Comparison of ENCODE assay signal across 7 mouse cellular contexts in genomic region chr5:119671124-119671801, GRCm38 (mm10). TPM values are rescaled to one million over a fixed set of nuclear protein-coding genes. Genes with fewer than 3 reads are reported as not detected.
DNase-seq lines count a peak whose midpoint lies in the region; ATAC-seq and TF ChIP-seq lines count a peak whose summit lies in the region.

No protein-coding gene starts in this region.

- WGBS in kidney, postnatal 0 days, result under 1% methylated on average over 40 of the region's 40 CpGs
- under 1% methylated on average over 40 of the region's 40 CpGs for WGBS in midbrain, embryonic 16.5 days

- H3K4me3 ChIP-seq in C2C12 (ENCODE audit: insufficient read depth, poor library complexity, severe bottlenecking), result peak overlapping the region; percentile 53
- peak overlapping the region; percentile 65 for H3K4me3 ChIP-seq in kidney, postnatal 0 days (replicated peaks; ENCODE audit: low read depth, low read length)
- peak overlapping the region; percentile 24 for H3K4me3 ChIP-seq in midbrain, embryonic 16.5 days (ENCODE audit: low read depth, low read length)

- H3K4me1 ChIP-seq in kidney, postnatal 0 days (replicated peaks; ENCODE audit: insufficient read depth, low read length), result no peaks in the 10 kb centered on the region
- peaks cover 8% of the 10 kb centered on the region; the same call in 1 of the 2 replicates for H3K4me1 ChIP-seq in midbrain, embryonic 16.5 days (ENCODE audit: control insufficient read depth, insufficient read depth, low read length)

- H3K27ac ChIP-seq in kidney, postnatal 0 days, result peak overlapping the region; percentile 91
- H3K27ac ChIP-seq in midbrain, embryonic 16.5 days (ENCODE audit: low read length), result no peak overlapping the region

- DNase-seq in NIH3T3 (ENCODE audit: low read depth), result peak; percentile 81
- DNase-seq in forelimb bud, embryonic 11.5 days (ENCODE audit: low read depth, low spot score), result peak; percentile 63
- peak; percentile 66 for DNase-seq in kidney, postnatal 0 days (ENCODE audit: low spot score)
- DNase-seq in spleen, postnatal 14 days (ENCODE audit: low spot score in 2 of 2), result no peak
- DNase-seq in natural killer cell, adult 2 months (ENCODE audit: low spot score in 2 of 2), result no peak

- H3K4me2 ChIP-seq in kidney, postnatal 0 days (ENCODE audit: low read length), result peak overlapping the region; percentile 71
- peak overlapping the region; percentile 48 for H3K4me2 ChIP-seq in midbrain, embryonic 16.5 days (ENCODE audit: low read length)

- no peaks in the 10 kb centered on the region for H3K9me3 ChIP-seq in kidney, postnatal 0 days (replicated peaks; ENCODE audit: low read length)
- no peaks in the 10 kb centered on the region for H3K9me3 ChIP-seq in midbrain, embryonic 16.5 days (replicated peaks; ENCODE audit: control insufficient read depth, low read length, poor library complexity, severe bottlenecking)

- H3K9ac ChIP-seq in kidney, postnatal 0 days (ENCODE audit: low read depth, low read length), result peak overlapping the region; percentile 79
- H3K9ac ChIP-seq in midbrain, embryonic 16.5 days (ENCODE audit: low read depth, low read length), result no peak overlapping the region

- H3K36me3 ChIP-seq in C2C12 (ENCODE audit: control insufficient read depth, insufficient read depth), result peaks cover under 1% of the 10 kb centered on the region
- 0 out of 2 replicates have a peak, but pooled peaks cover 1% of the 10 kb centered on the region for H3K36me3 ChIP-seq in kidney, postnatal 0 days (ENCODE audit: insufficient read depth, low read length)
- H3K36me3 ChIP-seq in midbrain, embryonic 16.5 days (ENCODE audit: control insufficient read depth, insufficient read depth, low read length), result no peaks in the 10 kb centered on the region

- no peak for ATAC-seq in kidney, postnatal 0 days (replicated peaks; ENCODE audit: low FRiP score, low read depth)
- ATAC-seq in midbrain, embryonic 16.5 days, result no peak

- H3K79me3 ChIP-seq in C2C12 (ENCODE audit: low read depth), result peaks cover 27% of the 10 kb centered on the region

- H3K79me2 ChIP-seq in C2C12 (ENCODE audit: control insufficient read depth, insufficient read depth), result peaks cover 41% of the 10 kb centered on the region

- no peak for TF ChIP-seq CTCF in C2C12 (IDR thresholded peaks at IDR 0.05; ENCODE audit: control insufficient read depth, insufficient read depth, insufficient read length)
- no peak for TF ChIP-seq CTCF in kidney, postnatal 0 days (IDR thresholded peaks at IDR 0.05; ENCODE audit: low read depth)

- peak overlapping the region; percentile 72 for H3ac ChIP-seq in C2C12 (ENCODE audit: control insufficient read depth, insufficient read length, low read depth)

- no peaks in the 10 kb centered on the region for H3K27me3 ChIP-seq in C2C12 (ENCODE audit: control insufficient read depth, insufficient read depth, insufficient read length)
- peaks cover 51% of the 10 kb centered on the region for H3K27me3 ChIP-seq in kidney, postnatal 0 days (ENCODE audit: insufficient read depth, low read length)
- peaks cover 67% of the 10 kb centered on the region for H3K27me3 ChIP-seq in midbrain, embryonic 16.5 days (ENCODE audit: control insufficient read depth, insufficient read depth, low read depth, low read length)

TF ChIP-seq in C2C12, 6 proteins besides CTCF, POLR2A, EP300 and RAD21:
- TF ChIP-seq USF1 (IDR thresholded peaks at IDR 0.05; ENCODE audit: low read depth) (no peak), MYOG (IDR thresholded peaks at IDR 0.05; ENCODE audit: control insufficient read depth, extremely low read depth, insufficient read length) (no peak), MAX (IDR thresholded peaks at IDR 0.05) (no peak), CEBPB (IDR thresholded peaks at IDR 0.05; ENCODE audit: low read depth) (no peak), MYOD1 (IDR thresholded peaks at IDR 0.05; ENCODE audit: control insufficient read depth, insufficient read length, low read depth) (no peak), FOSL1 (IDR thresholded peaks at IDR 0.05; ENCODE audit: insufficient read depth, low read length, poor library complexity, severe bottlenecking) (no peak)

RNA-seq across cellular contexts. Expression of gene Tbx3, which starts 0.8 kb away (rescaled TPM):
- 4.5 TPM for polyA plus RNA-seq in C2C12 (2012; fragmentation: generic; extraction: Trizol)
- 32.9 and 36.8 TPM in 2 replicates for polyA plus RNA-seq in kidney, postnatal 0 days (2015; fragmentation: Nextera tagmentation; extraction: Ambion mirVana)
- polyA plus RNA-seq in midbrain, embryonic 16.5 days (2015; fragmentation: Nextera tagmentation; extraction: Ambion mirVana), result 2.4 and 3.4 TPM in 2 replicates

Comparison
In these comparisons a context has a peak if more than half of its experiments do, and no peak if none do; other contexts are left out.
1. DNase-seq: peak in NIH3T3 (single experiment), forelimb bud, embryonic 11.5 days (single experiment) and kidney, postnatal 0 days (single experiment); none in spleen, postnatal 14 days (0 of 2) and natural killer cell, adult 2 months (0 of 2).
2. Peak in every context shown above with its lines, with median percentiles within 50 percentile points of each other: H3K4me3 ChIP-seq.